Mouse (Mus musculus) mesoderm, embryonic 11.5 days (tissue): ENCODE measurements around the gene Hoxd11.

Source experiments
- DNase-seq: peaks from one replicate; pipeline ENCODE4 v3.0.0-alpha.2; 2012; ENCODE audit warnings: low read depth, low spot score

Hoxd11 gene

GRCm38 (mm10) chr2:74730331-74730730, 51.0 kb downstream of the Hoxd11 start:
- no peak for DNase-seq

- no peak for DNase-seq
These were observed 51.7 kb downstream of the Hoxd11 start for GRCm38 (mm10) chr2:74731055-74731454.

GRCm38 (mm10) chr2:74731799-74732512, 52.6 kb downstream of the Hoxd11 start:
- DNase-seq, result no peak

GRCm38 (mm10) chr2:74732513-74733316, 53.4 kb downstream of the Hoxd11 start:
- DNase-seq, result no peak

- DNase-seq, result peak; percentile 87
These were observed 53.9 kb downstream of the Hoxd11 start for GRCm38 (mm10) chr2:74733317-74733661.

- no peak for DNase-seq
These were observed 54.4 kb downstream of the Hoxd11 start for GRCm38 (mm10) chr2:74733765-74734164.

GRCm38 (mm10) chr2:74734451-74734850, 55.1 kb downstream of the Hoxd11 start:
- peak; percentile 91 for DNase-seq

- no peak for DNase-seq
These were observed 55.8 kb downstream of the Hoxd11 start for GRCm38 (mm10) chr2:74734996-74735811.

- no peak for DNase-seq
These were observed 56.7 kb downstream of the Hoxd11 start for GRCm38 (mm10) chr2:74735851-74736687.
